Comparison of ENCODE assay signal across 9 mouse cellular contexts in genomic region chr6:6909586-6909985, GRCm38 (mm10). TPM values are rescaled to one million over a fixed set of nuclear protein-coding genes. Genes with fewer than 3 reads are reported as not detected.
DNase-seq lines count a peak whose midpoint lies in the region; ATAC-seq and TF ChIP-seq lines count a peak whose summit lies in the region.
"Had no signal": no experiment of that assay in that cellular context is flagged by ENCODE, and none has a peak within 500 bp of the region (broad histone marks: within the 10 kb centered on the region; RNA-seq: fewer than 3 reads in every experiment).

No protein-coding gene starts in this region.

- no peak for ATAC-seq in kidney, embryonic 14.5 days (ENCODE audit: low FRiP score, low TSS enrichment)
- ATAC-seq in forebrain, embryonic 16.5 days: no peak

- H3K4me3 ChIP-seq in kidney, adult 2 months (ENCODE audit: insufficient read depth, low read depth, low read length): no peak overlapping the region
- no peak overlapping the region for H3K4me3 ChIP-seq in kidney, embryonic 14.5 days (ENCODE audit: low read length)
- no peak overlapping the region for H3K4me3 ChIP-seq in forebrain, embryonic 16.5 days (replicated peaks; ENCODE audit: low read length)

- peak; percentile 63 for DNase-seq in kidney, adult 2 months
- peak; percentile 86 for DNase-seq in fibroblast of lung, adult 2 months (ENCODE audit: low read depth)
- peak; percentile 69 for DNase-seq in kidney, postnatal 10 days
- peak; percentile 74 for DNase-seq in skeletal muscle tissue, adult 2 months (ENCODE audit: low read depth, low spot score)
- no peak for DNase-seq in cerebellum, postnatal 25 days
- DNase-seq in liver: no peak

- 38% methylated on average over 8 of the region's 8 CpGs for WGBS in kidney, adult 2 months
- 56% methylated on average over 8 of the region's 8 CpGs for WGBS in kidney, embryonic 14.5 days
- WGBS in forebrain, embryonic 16.5 days: 44% methylated on average over 8 of the region's 8 CpGs

- H3K4me2 ChIP-seq in kidney, embryonic 14.5 days (replicated peaks; ENCODE audit: low read depth, low read length): no peak overlapping the region
- H3K4me2 ChIP-seq in forebrain, embryonic 16.5 days (ENCODE audit: low read length): no peak overlapping the region

- H3K9me3 ChIP-seq in kidney, embryonic 14.5 days (ENCODE audit: control insufficient read depth, low read length): no peaks in the 10 kb centered on the region
- no peaks in the 10 kb centered on the region for H3K9me3 ChIP-seq in forebrain, embryonic 16.5 days (ENCODE audit: control insufficient read depth, low read length)

- H3K27me3 ChIP-seq in kidney, adult 2 months (replicated peaks; ENCODE audit: control insufficient read depth, insufficient read depth, low read length): no peaks in the 10 kb centered on the region
- H3K27me3 ChIP-seq in kidney, embryonic 14.5 days (ENCODE audit: control insufficient read depth, insufficient read depth, low read length): no peaks in the 10 kb centered on the region
- H3K27me3 ChIP-seq in forebrain, embryonic 16.5 days (replicated peaks; ENCODE audit: control insufficient read depth, insufficient read depth, low read length): no peaks in the 10 kb centered on the region

- no peaks in the 10 kb centered on the region for H3K4me1 ChIP-seq in kidney, adult 2 months (ENCODE audit: control insufficient read depth, insufficient read depth, low read length)
- H3K4me1 ChIP-seq in kidney, embryonic 14.5 days (ENCODE audit: control insufficient read depth, insufficient read depth, low read length): no peaks in the 10 kb centered on the region
- H3K4me1 ChIP-seq in forebrain, embryonic 16.5 days (replicated peaks; ENCODE audit: control insufficient read depth, insufficient read depth, low read length): no peaks in the 10 kb centered on the region

- TF ChIP-seq POLR2A in kidney, adult 2 months (IDR thresholded peaks at IDR 0.05; ENCODE audit: low read depth, low read length): no peak

- no peak for TF ChIP-seq CTCF in kidney, adult 2 months (conservative IDR thresholded peaks at IDR 0.05; ENCODE audit: insufficient read depth, insufficient read length, low read depth, low read length)

- no peaks in the 10 kb centered on the region for H3K36me3 ChIP-seq in kidney, adult 2 months (ENCODE audit: control insufficient read depth, insufficient read depth, low read length)
- H3K36me3 ChIP-seq in kidney, embryonic 14.5 days (ENCODE audit: control insufficient read depth, insufficient read depth, low read length): no peaks in the 10 kb centered on the region
- no peaks in the 10 kb centered on the region for H3K36me3 ChIP-seq in forebrain, embryonic 16.5 days (ENCODE audit: control insufficient read depth, insufficient read depth)

- H3K27ac ChIP-seq in kidney, adult 2 months (ENCODE audit: insufficient read depth, low read depth, low read length): no peak overlapping the region
- H3K27ac ChIP-seq in kidney, embryonic 14.5 days (ENCODE audit: low read depth, low read length): no peak overlapping the region
- H3K27ac ChIP-seq in forebrain, embryonic 16.5 days (ENCODE audit: low read length): no peak overlapping the region
- H3K27ac ChIP-seq: macrophage had no signal

- H3K9ac ChIP-seq in kidney, embryonic 14.5 days (ENCODE audit: low read depth, low read length): no peak overlapping the region
- H3K9ac ChIP-seq in forebrain, embryonic 16.5 days (replicated peaks; ENCODE audit: low read depth, low read length): no peak overlapping the region

RNA-seq across cellular contexts. Expression of gene Dlx5, which starts 27.7 kb away (rescaled TPM):
- not detected in 2 replicates for polyA plus RNA-seq in kidney, adult 2 months (2012; rRNA removed)
- 0.14 and 0.34 TPM in 2 replicates for polyA plus RNA-seq in kidney, embryonic 14.5 days (2014; fragmentation: Nextera tagmentation; extraction: Ambion mirVana)
- 74.3 and 75.7 TPM in 2 replicates for polyA plus RNA-seq in forebrain, embryonic 16.5 days (2015; fragmentation: Nextera tagmentation; extraction: Ambion mirVana)
- polyA plus RNA-seq: macrophage had no signal

RNA-seq across cellular contexts. Expression of gene Sdhaf3, which starts 46.2 kb away (rescaled TPM):
- polyA plus RNA-seq in kidney, adult 2 months (2012; rRNA removed): 0.67 and 1.2 TPM in 2 replicates
- polyA plus RNA-seq in kidney, embryonic 14.5 days (2014; fragmentation: Nextera tagmentation; extraction: Ambion mirVana): 6.2 and 7.3 TPM in 2 replicates
- polyA plus RNA-seq in forebrain, embryonic 16.5 days (2015; fragmentation: Nextera tagmentation; extraction: Ambion mirVana): 6.8 and 6.9 TPM in 2 replicates

RNA-seq across cellular contexts. Expression of gene Dlx6, which starts 46.5 kb away (rescaled TPM):
- not detected in 2 replicates for polyA plus RNA-seq in kidney, adult 2 months (2012; rRNA removed)
- not detected in 2 replicates for polyA plus RNA-seq in kidney, embryonic 14.5 days (2014; fragmentation: Nextera tagmentation; extraction: Ambion mirVana)
- polyA plus RNA-seq in forebrain, embryonic 16.5 days (2015; fragmentation: Nextera tagmentation; extraction: Ambion mirVana): 7.2 and 12.6 TPM in 2 replicates
- polyA plus RNA-seq: macrophage had no signal

Comparison
In these comparisons a context has a peak if more than half of its experiments do, and no peak if none do; other contexts are left out.
1. DNase-seq: peak in kidney, adult 2 months (single experiment), fibroblast of lung, adult 2 months (single experiment), kidney, postnatal 10 days (single experiment) and skeletal muscle tissue, adult 2 months (single experiment); none in cerebellum, postnatal 25 days (0 of 2) and liver (single experiment).
2. RNA of gene Dlx5, which starts 27.7 kb away (polyA plus RNA-seq): 74.3 to 75.7 TPM in forebrain, embryonic 16.5 days; 0.14 to 0.34 TPM in kidney, embryonic 14.5 days and not detected in kidney, adult 2 months; every median in the first group is over 10 times any median in the second.